Mouse (Mus musculus) myocyte (in vitro differentiated cells): ENCODE measurements at regions not wholly inside any gene's neighbourhood (a gene's known extent, or its start where the extent isn't known, plus 50 kb on each side); places are given as distances from the start of the nearest gene placed in this dataset.

Source experiments
- H3K27me3 ChIP-seq: one replicate; pipeline ENCODE4 v1.6.1; 2011; ENCODE audit not compliant: control insufficient read depth, insufficient read depth, insufficient read length
- H3K36me3 ChIP-seq: one replicate; pipeline ENCODE4 v1.6.1; 2011; ENCODE audit not compliant: control insufficient read depth, insufficient read depth
- H3K4me2 ChIP-seq: one replicate; pipeline ENCODE4 v1.6.1; 2011; ENCODE audit warnings: low read depth, control low read depth
- H3K4me3 ChIP-seq: one replicate; pipeline ENCODE4 v1.5.1; 2011; ENCODE audit warnings: mild to moderate bottlenecking, control low read depth, moderate library complexity
- H3K79me2 ChIP-seq: one replicate; pipeline ENCODE4 v1.6.1; 2011; ENCODE audit not compliant: control insufficient read depth, insufficient read depth
- H3ac ChIP-seq: one replicate; pipeline ENCODE4 v1.6.1; 2011; ENCODE audit not compliant: control insufficient read depth, insufficient read length
- CEBPB ChIP-seq: IDR thresholded peaks from 2 replicates; pipeline ENCODE4 v1.6.1; 2011; ENCODE audit warnings: mild to moderate bottlenecking, moderate library complexity; ENCODE audit not compliant: poor library complexity, insufficient read depth, severe bottlenecking
- E2F4 ChIP-seq: IDR thresholded peaks from one replicate; pipeline ENCODE4 v1.6.1; 2011; ENCODE audit warnings: mild to moderate bottlenecking, control low read depth, moderate library complexity; ENCODE audit not compliant: insufficient read depth
- MAX ChIP-seq: IDR thresholded peaks from one replicate; pipeline ENCODE4 v1.6.1; 2011; ENCODE audit warnings: low read depth, mild to moderate bottlenecking, control low read depth
- MYOD1 ChIP-seq, 3 experiments: IDR thresholded peaks; one replicate each; pipeline ENCODE4 v1.6.1; 2011; ENCODE audit warnings: control low read depth in 2 of 3, low read depth in 2 of 3, mild to moderate bottlenecking in 2 of 3, moderate library complexity in 1 of 3; ENCODE audit not compliant: insufficient read length in 2 of 3, control insufficient read depth in 1 of 3
- MYOG ChIP-seq, 3 experiments: IDR thresholded peaks; one replicate each; pipeline ENCODE4 v1.6.1; 2011; ENCODE audit warnings: control low read depth in 2 of 3, low read depth in 2 of 3, mild to moderate bottlenecking in 2 of 3; ENCODE audit not compliant: insufficient read length in 2 of 3, control insufficient read depth in 1 of 3, insufficient read depth in 1 of 3
- POLR2A ChIP-seq: IDR thresholded peaks from one replicate; pipeline ENCODE4 v1.6.1; 2011; ENCODE audit warnings: low read depth, mild to moderate bottlenecking, control low read depth, moderate library complexity; ENCODE audit not compliant: insufficient read length
- POLR2AphosphoS2 ChIP-seq: IDR thresholded peaks from one replicate; pipeline ENCODE4 v1.6.1; 2011; ENCODE audit warnings: low read depth, control low read depth; ENCODE audit not compliant: insufficient read length
- REST ChIP-seq: IDR thresholded peaks from one replicate; pipeline ENCODE4 v1.6.1; 2011; ENCODE audit warnings: mild to moderate bottlenecking, control low read depth, moderate library complexity; ENCODE audit not compliant: insufficient read depth, insufficient read length
- SRF ChIP-seq: IDR thresholded peaks from one replicate; pipeline ENCODE4 v1.6.1; 2011; ENCODE audit warnings: low read depth; ENCODE audit not compliant: control insufficient read depth, insufficient read length
- TCF12 ChIP-seq: IDR thresholded peaks from one replicate; pipeline ENCODE4 v1.6.1; 2011; ENCODE audit warnings: mild to moderate bottlenecking, control low read depth; ENCODE audit not compliant: poor library complexity, insufficient read depth, severe bottlenecking
- TCF3 ChIP-seq: IDR thresholded peaks from one replicate; pipeline ENCODE4 v1.6.1; 2011; ENCODE audit warnings: low read depth, control low read depth; ENCODE audit not compliant: insufficient read length
- USF1 ChIP-seq: IDR thresholded peaks from one replicate; pipeline ENCODE4 v1.6.1; 2011; ENCODE audit warnings: low read depth, mild to moderate bottlenecking, control low read depth, moderate library complexity

GRCm38 (mm10) chr16:51905588-51905987 is 125.4 kb upstream of the Cblb start:
- H3K4me2 ChIP-seq, result no peak overlapping the region
- H3K79me2 ChIP-seq, result no peaks in the 10 kb centered on the region
- H3K27me3 ChIP-seq, result no peaks in the 10 kb centered on the region
- H3K36me3 ChIP-seq, result no peaks in the 10 kb centered on the region
- no peak overlapping the region for H3ac ChIP-seq
- TF ChIP-seq MYOD1 (IDR thresholded peaks at IDR 0.05; ENCODE audit: control insufficient read depth in 1 of 3, insufficient read length in 2 of 3, low read depth in 2 of 3) (no peak), REST (no peak), E2F4 (no peak), POLR2A (no peak), USF1 (no peak), MYOG (IDR thresholded peaks at IDR 0.05; ENCODE audit: control insufficient read depth in 1 of 3, insufficient read depth in 1 of 3, insufficient read length in 2 of 3, low read depth in 2 of 3) (no peak), MAX (no peak), TCF3 (no peak), POLR2AphosphoS2 (no peak), SRF (no peak), TCF12 (no peak), CEBPB (no peak)
- H3K4me3 ChIP-seq, result no peak overlapping the region

DNA sequence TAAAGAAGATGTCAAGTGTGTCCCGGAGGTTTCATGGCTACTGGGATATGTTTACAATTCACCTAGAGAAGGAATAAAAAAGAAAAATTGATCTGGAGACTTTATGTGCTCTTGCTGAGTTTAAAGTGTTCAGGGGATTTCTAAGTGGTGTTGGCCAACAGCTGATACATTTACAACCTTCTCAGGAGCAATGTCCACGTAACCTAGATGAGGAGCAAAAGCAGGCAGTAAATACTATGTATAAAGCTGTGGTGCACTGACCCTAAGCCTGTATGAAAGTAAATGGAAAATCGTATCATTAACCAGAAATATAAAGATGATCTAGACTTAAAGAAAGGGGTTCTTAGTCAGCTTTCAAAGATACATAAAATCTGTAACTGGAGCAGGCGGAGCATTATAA is 124.3 kb upstream of the Cblb start:
- TF ChIP-seq TCF3, result no peak
- no peak for TF ChIP-seq TCF12
- no peak for TF ChIP-seq E2F4
- no peak for TF ChIP-seq CEBPB
- Histone ChIP-seq H3K27me3 (no peaks in the 10 kb centered on the region), H3ac (no peak overlapping the region), H3K79me2 (no peaks in the 10 kb centered on the region), H3K4me3 (no peak overlapping the region), H3K4me2 (no peak overlapping the region), H3K36me3 (no peaks in the 10 kb centered on the region)

- no peak overlapping the region for H3K4me2 ChIP-seq
- H3K4me3 ChIP-seq, result no peak overlapping the region
- no peaks in the 10 kb centered on the region for H3K27me3 ChIP-seq
- TF ChIP-seq USF1 (no peak), MYOD1 (IDR thresholded peaks at IDR 0.05; ENCODE audit: control insufficient read depth in 1 of 3, insufficient read length in 2 of 3, low read depth in 2 of 3) (no peak), TCF12 (no peak), SRF (no peak), MYOG (IDR thresholded peaks at IDR 0.05; ENCODE audit: control insufficient read depth in 1 of 3, insufficient read depth in 1 of 3, insufficient read length in 2 of 3, low read depth in 2 of 3) (no peak), MAX (no peak), CEBPB (no peak), TCF3 (no peak), E2F4 (no peak), POLR2A (no peak), REST (no peak), POLR2AphosphoS2 (no peak)
- H3ac ChIP-seq, result no peak overlapping the region
- H3K36me3 ChIP-seq, result no peaks in the 10 kb centered on the region
- H3K79me2 ChIP-seq, result no peaks in the 10 kb centered on the region
Measured at GRCm38 (mm10) chr16:51910046-51910445, 121.0 kb upstream of the Cblb start.

- TF ChIP-seq TCF12, result no peak
- no peak for TF ChIP-seq USF1
- TF ChIP-seq REST, result no peak
- TF ChIP-seq SRF, result no peak
- Histone ChIP-seq H3K4me2 (no peak overlapping the region), H3K27me3 (no peaks in the 10 kb centered on the region)
Measured at GRCm38 (mm10) chr16:51911109-51911765, 119.8 kb upstream of the Cblb start.

DNA sequence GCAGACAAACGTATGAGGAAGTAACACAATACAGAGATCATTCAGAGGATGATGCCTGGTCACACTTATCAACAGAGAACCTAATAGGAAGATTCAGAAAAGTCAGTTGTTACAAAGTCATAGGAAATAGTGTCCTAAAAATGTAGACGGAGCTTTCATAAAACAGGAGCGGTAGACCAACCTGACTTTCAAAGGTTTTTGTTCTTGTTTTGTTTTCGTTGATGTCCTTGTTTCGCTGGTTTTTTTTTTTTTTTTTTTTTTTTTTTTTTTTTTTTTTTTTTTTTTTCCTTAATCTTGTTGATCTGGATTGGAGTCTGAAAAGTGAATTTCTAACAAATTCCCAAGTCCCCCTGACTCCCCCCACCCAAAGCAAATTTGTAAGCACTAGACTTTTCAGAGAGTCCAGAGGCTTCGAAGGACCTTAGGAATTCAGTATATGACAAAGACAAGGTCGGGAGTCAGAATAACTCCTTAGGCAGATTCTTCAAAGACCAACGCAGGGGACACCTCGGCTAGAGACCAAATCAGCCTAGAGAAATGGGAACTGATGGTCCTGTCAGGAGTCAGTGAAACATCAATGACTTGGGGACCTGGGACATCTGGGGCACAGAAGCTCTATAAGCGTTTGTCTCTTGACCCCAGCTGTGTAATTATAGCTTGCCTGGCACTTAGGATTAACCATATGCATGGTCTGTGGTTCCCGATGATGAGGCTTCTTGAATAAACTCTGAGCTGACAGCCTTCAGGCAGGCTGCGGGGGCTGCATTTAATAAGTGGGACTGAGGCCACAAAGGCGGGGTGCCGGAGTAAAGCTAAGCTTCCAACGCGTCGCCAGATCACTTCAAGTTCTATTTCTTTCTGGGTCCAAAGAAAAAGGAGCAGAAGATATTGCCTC is 115.7 kb upstream of the Cblb start:
- H3K79me2 ChIP-seq, result no peaks in the 10 kb centered on the region
- H3K27me3 ChIP-seq, result no peaks in the 10 kb centered on the region
- no peak overlapping the region for H3ac ChIP-seq
- H3K4me3 ChIP-seq, result no peak overlapping the region
- no peaks in the 10 kb centered on the region for H3K36me3 ChIP-seq
- no peak for TF ChIP-seq MYOG (IDR thresholded peaks at IDR 0.05; ENCODE audit: control insufficient read depth in 1 of 3, insufficient read depth in 1 of 3, insufficient read length in 2 of 3, low read depth in 2 of 3)
- TF ChIP-seq TCF3, result no peak
- TF ChIP-seq POLR2A, result no peak
- no peak for TF ChIP-seq E2F4
- TF ChIP-seq MYOD1 (IDR thresholded peaks at IDR 0.05; ENCODE audit: control insufficient read depth in 1 of 3, insufficient read length in 2 of 3, low read depth in 2 of 3), result no peak
- no peak for TF ChIP-seq SRF
- TF ChIP-seq CEBPB, result no peak
- no peak for TF ChIP-seq USF1
- no peak for TF ChIP-seq TCF12
- TF ChIP-seq MAX, result no peak
- no peak for TF ChIP-seq POLR2AphosphoS2
- TF ChIP-seq REST, result no peak
- no peak overlapping the region for H3K4me2 ChIP-seq

More at GRCm38 (mm10) chr16:51911109-51911765, 119.8 kb upstream of the Cblb start:
- no peak overlapping the region for H3ac ChIP-seq
- H3K4me3 ChIP-seq, result no peak overlapping the region
- H3K36me3 ChIP-seq, result no peaks in the 10 kb centered on the region
- no peaks in the 10 kb centered on the region for H3K79me2 ChIP-seq
